Mouse (Mus musculus) cerebellum, postnatal 14 days (tissue): ENCODE data around the gene Cnot3.

Experiments
- DNase-seq, 2 experiments: peaks; one replicate each; pipeline ENCODE4 v3.0.0; 2021; ENCODE audit warnings: mixed read lengths in 2 of 2

Cnot3 gene

GRCm38 (mm10) chr7:3656966-3657365 is 11.9 kb downstream of the Cnot3 start:
- no peak for DNase-seq

GRCm38 (mm10) chr7:3658578-3658977 is 13.5 kb downstream of the Cnot3 start:
- no peak for DNase-seq

- no peak for DNase-seq
These were observed 19.6 kb downstream of the Cnot3 start for GRCm38 (mm10) chr7:3664524-3665214.

- peak; percentile 97 to 98 for DNase-seq
These were observed 20.4 kb downstream of the Cnot3 start, which contains the start of gene Leng1 for GRCm38 (mm10) chr7:3665215-3666114. Leng1 (minus strand) TSS chr7:3665840.

- no peak for DNase-seq
These were observed 21.9 kb downstream of the Cnot3 start for GRCm38 (mm10) chr7:3666921-3667391.

GRCm38 (mm10) chr7:3674507-3675227 is 29.6 kb downstream of the Cnot3 start:
- peak; percentile 93 to 97 for DNase-seq

- DNase-seq = no peak
These were observed 30.1 kb downstream of the Cnot3 start for GRCm38 (mm10) chr7:3675228-3675548.

- no peak for DNase-seq
These were observed 31.3 kb downstream of the Cnot3 start for GRCm38 (mm10) chr7:3676371-3676770.

- no peak for DNase-seq
These were observed 32.3 kb downstream of the Cnot3 start, which contains the start of gene Tmc4 for GRCm38 (mm10) chr7:3677342-3677741. Tmc4 (minus strand) TSS chr7:3677553.

- no peak for DNase-seq
These were observed 39.0 kb downstream of the Cnot3 start for GRCm38 (mm10) chr7:3683908-3684550.

- no peak for DNase-seq
These were observed 39.6 kb downstream of the Cnot3 start for GRCm38 (mm10) chr7:3684698-3685097.

- DNase-seq = peak; percentile 78
These were observed 40.5 kb downstream of the Cnot3 start for GRCm38 (mm10) chr7:3685400-3686187.

GRCm38 (mm10) chr7:3691919-3692318 is 46.9 kb downstream of the Cnot3 start:
- no peak for DNase-seq

- DNase-seq = no peak
These were observed 47.4 kb downstream of the Cnot3 start, which contains the start of gene Tsen34 for GRCm38 (mm10) chr7:3692382-3692986. Tsen34 (plus strand) TSS chr7:3692863.

- DNase-seq = peak; percentile 98 to 99
These were observed 48.1 kb downstream of the Cnot3 start, which contains the start of gene Mboat7 for GRCm38 (mm10) chr7:3692987-3693808. Mboat7 (minus strand) TSS chr7:3693523.

- no peak for DNase-seq
These were observed 48.7 kb downstream of the Cnot3 start for GRCm38 (mm10) chr7:3693809-3694075.

- peak; percentile 58 to 67 for DNase-seq
These were observed 49.2 kb downstream of the Cnot3 start for GRCm38 (mm10) chr7:3694076-3694948.

- DNase-seq = peak; percentile 38 to 41
These were observed 49.9 kb downstream of the Cnot3 start for GRCm38 (mm10) chr7:3694949-3695305.

- no peak for DNase-seq
These were observed 53.4 kb downstream of the Cnot3 start for GRCm38 (mm10) chr7:3698471-3698870.
